12 mouse cellular contexts compared by ENCODE assay signal in genomic region chr11:85273299-85273698, GRCm38 (mm10). TPM values are rescaled to one million over a fixed set of nuclear protein-coding genes. Genes with fewer than 3 reads are reported as not detected.
A peak's percentile ranks its signal among the peaks of the same experiment; 100 is the strongest.
DNase-seq lines count a peak whose midpoint lies in the region; ATAC-seq and TF ChIP-seq lines count a peak whose summit lies in the region.
"Had no signal": no experiment of that assay in that cellular context is flagged by ENCODE, and none has a peak within 500 bp of the region (broad histone marks: within the 10 kb centered on the region; RNA-seq: fewer than 3 reads in every experiment).

No protein-coding gene starts in this region.

- H3K4me3 ChIP-seq in kidney, adult 2 months (ENCODE audit: insufficient read depth, low read depth, low read length): no peak overlapping the region
- H3K4me3 ChIP-seq in kidney, embryonic 14.5 days (ENCODE audit: low read length): no peak overlapping the region
- no peak overlapping the region for H3K4me3 ChIP-seq in testis, adult 2 months (ENCODE audit: control insufficient read depth, low read depth, low read length)
- no peak overlapping the region for H3K4me3 ChIP-seq in cortical plate, adult 2 months (ENCODE audit: insufficient read depth, low read length)
- no peak overlapping the region for H3K4me3 ChIP-seq in forebrain, embryonic 16.5 days (replicated peaks; ENCODE audit: low read length)
- H3K4me3 ChIP-seq: forebrain, embryonic 15.5 days; limb, embryonic 10.5 days; midbrain, embryonic 12.5 days; stomach, embryonic 15.5 days had no signal

- no peak for TF ChIP-seq POLR2A in kidney, adult 2 months (IDR thresholded peaks at IDR 0.05; ENCODE audit: low read depth, low read length)
- no peak for TF ChIP-seq POLR2A in testis, adult 2 months (IDR thresholded peaks at IDR 0.05; ENCODE audit: control insufficient read depth, low read depth, low read length)
- TF ChIP-seq POLR2A in cortical plate, adult 2 months (IDR thresholded peaks at IDR 0.05; ENCODE audit: extremely low read depth, insufficient read depth, low read length): no peak

- no peak for ATAC-seq in kidney, embryonic 14.5 days (ENCODE audit: low FRiP score, low TSS enrichment)
- ATAC-seq in forebrain, embryonic 16.5 days: no peak
- ATAC-seq: forebrain, embryonic 15.5 days had no signal

- DNase-seq in kidney, adult 2 months: no peak
- no peak for DNase-seq in testis, postnatal 14 days (ENCODE audit: low spot score)
- DNase-seq in thymus, postnatal 4 days: peak; percentile 64
- DNase-seq in frontal cortex, postnatal 10 days (ENCODE audit: low spot score in 2 of 2): no peak

- H3K4me2 ChIP-seq in kidney, embryonic 14.5 days (replicated peaks; ENCODE audit: low read depth, low read length): no peak overlapping the region
- no peak overlapping the region for H3K4me2 ChIP-seq in forebrain, embryonic 16.5 days (ENCODE audit: low read length)
- H3K4me2 ChIP-seq: forebrain, embryonic 15.5 days; midbrain, embryonic 12.5 days; stomach, embryonic 15.5 days had no signal

- H3K36me3 ChIP-seq in kidney, adult 2 months (ENCODE audit: control insufficient read depth, insufficient read depth, low read length): no peaks in the 10 kb centered on the region
- no peaks in the 10 kb centered on the region for H3K36me3 ChIP-seq in kidney, embryonic 14.5 days (ENCODE audit: control insufficient read depth, insufficient read depth, low read length)
- H3K36me3 ChIP-seq in testis, adult 2 months (ENCODE audit: control insufficient read depth, insufficient read depth, low read length): no peaks in the 10 kb centered on the region
- H3K36me3 ChIP-seq in forebrain, embryonic 16.5 days (ENCODE audit: control insufficient read depth, insufficient read depth): no peaks in the 10 kb centered on the region
- H3K36me3 ChIP-seq: forebrain, embryonic 15.5 days; limb, embryonic 10.5 days; midbrain, embryonic 12.5 days; stomach, embryonic 15.5 days had no signal

- no peaks in the 10 kb centered on the region for H3K27me3 ChIP-seq in kidney, adult 2 months (replicated peaks; ENCODE audit: control insufficient read depth, insufficient read depth, low read length)
- no peaks in the 10 kb centered on the region for H3K27me3 ChIP-seq in kidney, embryonic 14.5 days (ENCODE audit: control insufficient read depth, insufficient read depth, low read length)
- no peaks in the 10 kb centered on the region for H3K27me3 ChIP-seq in testis, adult 2 months (ENCODE audit: control insufficient read depth, insufficient read depth, low read length)
- no peaks in the 10 kb centered on the region for H3K27me3 ChIP-seq in forebrain, embryonic 16.5 days (replicated peaks; ENCODE audit: control insufficient read depth, insufficient read depth, low read length)
- H3K27me3 ChIP-seq: forebrain, embryonic 15.5 days; midbrain, embryonic 12.5 days; stomach, embryonic 15.5 days had no signal

- peak; percentile 38; the same call in 1 of the 2 replicates for TF ChIP-seq CTCF in kidney, adult 2 months (conservative IDR thresholded peaks at IDR 0.05; ENCODE audit: insufficient read depth, insufficient read length, low read depth, low read length)
- TF ChIP-seq CTCF in testis, adult 2 months (IDR thresholded peaks at IDR 0.05; ENCODE audit: control insufficient read depth, insufficient read depth, insufficient replicate concordance, low read depth, low read length): peak; percentile 54; the same call in 1 of the 2 replicates
- peak; percentile 20; the same call in 1 of the 2 replicates for TF ChIP-seq CTCF in cortical plate, adult 2 months (IDR thresholded peaks at IDR 0.05; ENCODE audit: extremely low read depth, insufficient read depth, low read length)

- no peaks in the 10 kb centered on the region; the same call in 1 of the 2 replicates for H3K4me1 ChIP-seq in kidney, adult 2 months (ENCODE audit: control insufficient read depth, insufficient read depth, low read length)
- H3K4me1 ChIP-seq in kidney, embryonic 14.5 days (ENCODE audit: control insufficient read depth, insufficient read depth, low read length): 0 out of 2 replicates have a peak, but pooled peaks cover 3% of the 10 kb centered on the region
- H3K4me1 ChIP-seq in testis, adult 2 months (ENCODE audit: control insufficient read depth, insufficient read depth, low read length): peaks cover 2% of the 10 kb centered on the region; the same call in 1 of the 2 replicates
- no peaks in the 10 kb centered on the region for H3K4me1 ChIP-seq in cortical plate, adult 2 months (ENCODE audit: control insufficient read depth, insufficient read depth, low read length)
- no peaks in the 10 kb centered on the region for H3K4me1 ChIP-seq in forebrain, embryonic 16.5 days (replicated peaks; ENCODE audit: control insufficient read depth, insufficient read depth, low read length)
- H3K4me1 ChIP-seq: forebrain, embryonic 15.5 days; midbrain, embryonic 12.5 days; stomach, embryonic 15.5 days had no signal

- whole genome bisulfite sequencing in kidney, adult 2 months: 78% methylated on average over 6 of the region's 6 CpGs
- WGBS in kidney, embryonic 14.5 days: 76% methylated on average over 6 of the region's 6 CpGs
- 71% methylated on average over 6 of the region's 6 CpGs for WGBS in forebrain, embryonic 16.5 days

- no peaks in the 10 kb centered on the region for H3K9me3 ChIP-seq in kidney, embryonic 14.5 days (ENCODE audit: control insufficient read depth, low read length)
- H3K9me3 ChIP-seq in forebrain, embryonic 16.5 days (ENCODE audit: control insufficient read depth, low read length): no peaks in the 10 kb centered on the region
- H3K9me3 ChIP-seq: forebrain, embryonic 15.5 days; limb, embryonic 10.5 days; midbrain, embryonic 12.5 days; stomach, embryonic 15.5 days had no signal

- H3K27ac ChIP-seq in kidney, adult 2 months (ENCODE audit: insufficient read depth, low read depth, low read length): no peak overlapping the region
- no peak overlapping the region for H3K27ac ChIP-seq in kidney, embryonic 14.5 days (ENCODE audit: low read depth, low read length)
- no peak overlapping the region for H3K27ac ChIP-seq in testis, adult 2 months (ENCODE audit: control insufficient read depth, insufficient read depth, low read depth, low read length)
- no peak overlapping the region for H3K27ac ChIP-seq in cortical plate, adult 2 months (ENCODE audit: insufficient read depth, low read length)
- H3K27ac ChIP-seq in forebrain, embryonic 16.5 days (ENCODE audit: low read length): no peak overlapping the region
- H3K27ac ChIP-seq: forebrain, embryonic 15.5 days; limb, embryonic 10.5 days; midbrain, embryonic 12.5 days; stomach, embryonic 15.5 days had no signal

- H3K9ac ChIP-seq in kidney, embryonic 14.5 days (ENCODE audit: low read depth, low read length): no peak overlapping the region
- H3K9ac ChIP-seq in forebrain, embryonic 16.5 days (replicated peaks; ENCODE audit: low read depth, low read length): no peak overlapping the region
- H3K9ac ChIP-seq: forebrain, embryonic 15.5 days; midbrain, embryonic 12.5 days; stomach, embryonic 15.5 days had no signal

RNA-seq across cellular contexts. Expression of gene Ppm1d, which starts 37.7 kb away (rescaled TPM):
- polyA plus RNA-seq in kidney, adult 2 months (2012; rRNA removed): 5.8 and 6.3 TPM in 2 replicates
- 18.0 and 22.1 TPM in 2 replicates for polyA plus RNA-seq in kidney, embryonic 14.5 days (2014; fragmentation: Nextera tagmentation; extraction: Ambion mirVana)
- 106 TPM in 2 replicates for polyA plus RNA-seq in testis, adult 2 months (2012; rRNA removed)
- 11.1 and 11.7 TPM in 2 replicates for polyA plus RNA-seq in cortical plate, adult 2 months (2012; rRNA removed)
- polyA plus RNA-seq in forebrain, embryonic 16.5 days (2015; fragmentation: Nextera tagmentation; extraction: Ambion mirVana): 21.4 and 23.4 TPM in 2 replicates

RNA-seq across cellular contexts. Expression of gene Appbp2, which starts 38.4 kb away (rescaled TPM):
- 10.5 and 11.5 TPM in 2 replicates for polyA plus RNA-seq in kidney, adult 2 months (2012; rRNA removed)
- 44.2 and 64.6 TPM in 2 replicates for polyA plus RNA-seq in kidney, embryonic 14.5 days (2014; fragmentation: Nextera tagmentation; extraction: Ambion mirVana)
- 11.1 and 13.4 TPM in 2 replicates for polyA plus RNA-seq in testis, adult 2 months (2012; rRNA removed)
- polyA plus RNA-seq in cortical plate, adult 2 months (2012; rRNA removed): 35.0 and 35.8 TPM in 2 replicates
- 49.1 and 54.2 TPM in 2 replicates for polyA plus RNA-seq in forebrain, embryonic 16.5 days (2015; fragmentation: Nextera tagmentation; extraction: Ambion mirVana)
